Mouse (Mus musculus): Measurements from ENCODE around the gene Plcd1.

- TF ChIP-seq CTCF (IDR thresholded peaks at IDR 0.05; ENCODE audit: low read depth, low read length): no peak
- TF ChIP-seq POLR2A (IDR thresholded peaks at IDR 0.05; ENCODE audit: extremely low read depth, insufficient read depth, low read length): no peak
Observed at GRCm38 (mm10) chr9:119075685-119076084, 17.6 kb downstream of the Plcd1 start.

Data from liver, adult 2 months (tissue).